Mouse (Mus musculus) forebrain, embryonic 13.5 days (tissue): ENCODE data around the gene Cbs. TPM values are rescaled to one million over a fixed set of nuclear protein-coding genes. Genes with fewer than 3 reads are reported as not detected.

Source experiments
- ATAC-seq: fragments of 200-750 bp; cut with Nextera tagmentation; 2 replicates; pipeline ENCODE4 v1.8.0; 2017
- H3K27ac ChIP-seq: fragments of 300-500 bp; sonication (generic); 2 replicates; pipeline ENCODE4 v1.5.1; 2015; ENCODE audit warnings: inconsistent platforms, mild to moderate bottlenecking, moderate library complexity
- H3K27me3 ChIP-seq: fragments of 300-500 bp; sonication (generic); 2 replicates; pipeline ENCODE4 v1.6.1; 2015; ENCODE audit warnings: mild to moderate bottlenecking, inconsistent platforms
- H3K36me3 ChIP-seq: fragments of 300-500 bp; sonication (generic); 2 replicates; pipeline ENCODE4 v1.6.1; 2015; ENCODE audit warnings: mild to moderate bottlenecking, inconsistent platforms; ENCODE audit not compliant: poor library complexity, severe bottlenecking
- H3K4me1 ChIP-seq: fragments of 300-500 bp; sonication (generic); 2 replicates; pipeline ENCODE4 v1.6.1; 2015; ENCODE audit warnings: inconsistent platforms
- H3K4me2 ChIP-seq: fragments of 300-500 bp; sonication (generic); 2 replicates; pipeline ENCODE4 v1.6.1; 2015; ENCODE audit warnings: inconsistent platforms, mild to moderate bottlenecking, moderate library complexity
- H3K4me3 ChIP-seq: fragments of 300-500 bp; sonication (generic); 2 replicates; pipeline ENCODE4 v1.5.1; 2015; ENCODE audit warnings: mild to moderate bottlenecking, inconsistent platforms
- H3K9ac ChIP-seq: fragments of 300-500 bp; sonication (generic); 2 replicates; pipeline ENCODE4 v1.6.1; 2015; ENCODE audit warnings: mild to moderate bottlenecking, inconsistent platforms
- H3K9me3 ChIP-seq: fragments of 300-500 bp; sonication (generic); replicated peaks from 2 replicates; pipeline ENCODE4 v1.6.1; 2016; ENCODE audit warnings: inconsistent platforms
- WGBS: fragments of 180-500 bp; shearing (Covaris S2); methylation state at CpG from one replicate; pipeline ENCODE4 v1.1.7; 2015; 5-methylcytosine and 5-hydroxymethylcytosine counted together
- polyA plus RNA-seq: library from polyadenylated mRNA; unstranded; fragments of >200 nt; fragmentation: Nextera tagmentation; extraction: Ambion mirVana; gene quantifications from 2 replicates; pipeline ENCODE4 v1.2.1, GENCODE M21; 2015

The Cbs gene
- polyA plus RNA-seq, 1 experiment from 2014 or later = 5.3 TPM

GRCm38 (mm10) chr17:31576394-31577175, 60.5 kb downstream of the Cbs start:
- ATAC-seq = no peak
- Histone ChIP-seq H3K9me3 (no peaks in the 10 kb centered on the region), H3K4me3 (no peak overlapping the region), H3K36me3 (no peaks in the 10 kb centered on the region), H3K4me2 (no peak overlapping the region), H3K27ac (no peak overlapping the region), H3K9ac (no peak overlapping the region), H3K4me1 (peaks cover 26% of the 10 kb centered on the region), H3K27me3 (no peaks in the 10 kb centered on the region)
- WGBS = 83% methylated on average over 10 of the region's 10 CpGs

GRCm38 (mm10) chr17:31574662-31575061, 62.4 kb downstream of the Cbs start:
- H3K36me3 ChIP-seq = no peaks in the 10 kb centered on the region
- H3K4me3 ChIP-seq = no peak overlapping the region
- no peak overlapping the region for H3K4me2 ChIP-seq
- no peaks in the 10 kb centered on the region for H3K9me3 ChIP-seq
- H3K4me1 ChIP-seq = peaks cover 7% of the 10 kb centered on the region
- H3K27me3 ChIP-seq = no peaks in the 10 kb centered on the region
- no peak overlapping the region for H3K9ac ChIP-seq
- 78% methylated on average over 7 of the region's 7 CpGs for WGBS
- no peak overlapping the region for H3K27ac ChIP-seq
- ATAC-seq = no peak

DNA sequence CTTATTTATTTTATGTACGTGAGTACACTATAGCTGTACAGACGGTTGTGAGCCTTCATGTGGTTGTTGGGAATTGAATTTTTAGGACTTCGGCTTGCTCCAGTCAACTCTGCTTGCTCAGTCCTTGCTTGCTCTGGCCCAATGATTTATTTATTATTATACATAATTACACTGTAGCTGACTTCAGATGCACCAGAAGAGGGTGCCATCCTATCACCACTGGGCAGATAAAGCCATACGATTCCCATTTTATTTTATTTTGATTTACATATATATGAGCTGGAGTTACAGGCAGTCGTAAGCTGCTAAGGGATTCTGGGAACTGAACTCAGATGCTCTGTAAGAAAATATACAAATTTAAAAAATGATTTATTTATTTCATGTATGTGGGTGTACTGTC, 65.3 kb downstream of the Cbs start:
- no peak overlapping the region for H3K4me3 ChIP-seq
- H3K4me1 ChIP-seq = peaks cover 32% of the 10 kb centered on the region
- no peaks in the 10 kb centered on the region for H3K9me3 ChIP-seq
- H3K4me2 ChIP-seq = no peak overlapping the region
- H3K9ac ChIP-seq = no peak overlapping the region
- H3K27ac ChIP-seq = no peak overlapping the region
- no peaks in the 10 kb centered on the region for H3K27me3 ChIP-seq
- H3K36me3 ChIP-seq = no peaks in the 10 kb centered on the region
- no peak for ATAC-seq
- 90% methylated on average over 5 of the region's 5 CpGs for WGBS

GRCm38 (mm10) chr17:31570321-31570925, 66.6 kb downstream of the Cbs start:
- H3K36me3 ChIP-seq = no peaks in the 10 kb centered on the region
- H3K27me3 ChIP-seq = no peaks in the 10 kb centered on the region
- H3K9me3 ChIP-seq = no peaks in the 10 kb centered on the region
- WGBS = 93% methylated on average over 9 of the region's 9 CpGs
- no peak overlapping the region for H3K27ac ChIP-seq
- H3K4me2 ChIP-seq = no peak overlapping the region
- H3K9ac ChIP-seq = no peak overlapping the region
- peaks cover 42% of the 10 kb centered on the region for H3K4me1 ChIP-seq
- H3K4me3 ChIP-seq = no peak overlapping the region
- ATAC-seq = no peak

GRCm38 (mm10) chr17:31569756-31570155, 67.3 kb downstream of the Cbs start:
- Histone ChIP-seq H3K27ac (no peak overlapping the region), H3K9me3 (no peaks in the 10 kb centered on the region), H3K27me3 (no peaks in the 10 kb centered on the region), H3K36me3 (no peaks in the 10 kb centered on the region), H3K9ac (no peak overlapping the region), H3K4me2 (no peak overlapping the region), H3K4me1 (peaks cover 40% of the 10 kb centered on the region), H3K4me3 (no peak overlapping the region)
- no peak for ATAC-seq
- 95% methylated on average over 1 of the region's 1 CpGs for WGBS

DNA sequence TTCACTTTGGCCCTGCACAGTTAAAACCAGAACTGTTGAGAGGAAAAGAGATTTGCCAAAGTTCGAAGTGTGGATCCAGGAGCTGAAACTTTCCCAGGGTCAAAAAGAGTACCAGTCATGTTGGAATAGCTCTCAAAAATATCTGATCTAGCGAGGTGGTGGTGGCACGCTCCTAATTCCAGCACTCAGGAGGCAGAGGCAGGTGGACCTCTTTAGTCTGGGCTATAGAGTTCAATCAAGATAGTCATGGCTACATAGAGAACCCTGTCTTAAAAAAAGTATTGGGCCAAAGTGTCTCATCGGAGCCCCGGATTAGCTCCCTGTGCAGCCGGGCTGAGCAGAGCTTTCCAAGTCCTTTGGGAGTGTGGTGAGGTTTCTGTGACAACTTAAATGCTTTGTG, 70.8 kb downstream of the Cbs start:
- Histone ChIP-seq H3K27ac (no peak overlapping the region), H3K4me1 (peaks cover 44% of the 10 kb centered on the region), H3K9ac (peak overlapping the region; percentile 84), H3K36me3 (no peaks in the 10 kb centered on the region), H3K9me3 (no peaks in the 10 kb centered on the region), H3K27me3 (no peaks in the 10 kb centered on the region), H3K4me3 (peak overlapping the region; percentile 73), H3K4me2 (peak overlapping the region; percentile 91)
- WGBS = 66% methylated on average over 6 of the region's 6 CpGs
- no peak for ATAC-seq

GRCm38 (mm10) chr17:31565141-31566056, 71.6 kb downstream of the Cbs start:
- H3K27me3 ChIP-seq = no peaks in the 10 kb centered on the region
- H3K27ac ChIP-seq = peak overlapping the region; percentile 98
- H3K4me2 ChIP-seq = peak overlapping the region; percentile 91
- H3K9me3 ChIP-seq = no peaks in the 10 kb centered on the region
- no peaks in the 10 kb centered on the region for H3K36me3 ChIP-seq
- under 1% methylated on average over 57 of the region's 88 CpGs for WGBS
- peak; percentile 64 for ATAC-seq
- H3K9ac ChIP-seq = peak overlapping the region; percentile 84
- H3K4me3 ChIP-seq = peak overlapping the region; percentile 73
- peaks cover 44% of the 10 kb centered on the region for H3K4me1 ChIP-seq

GRCm38 (mm10) chr17:31564858-31565140, 72.2 kb downstream of the Cbs start:
- H3K27me3 ChIP-seq = no peaks in the 10 kb centered on the region
- peak overlapping the region; percentile 91 for H3K4me2 ChIP-seq
- no peaks in the 10 kb centered on the region for H3K36me3 ChIP-seq
- peak overlapping the region; percentile 98 for H3K27ac ChIP-seq
- H3K4me1 ChIP-seq = peaks cover 44% of the 10 kb centered on the region
- no peak for ATAC-seq
- under 1% methylated on average over 16 of the region's 44 CpGs for WGBS
- no peaks in the 10 kb centered on the region for H3K9me3 ChIP-seq
- H3K4me3 ChIP-seq = peak overlapping the region; percentile 73
- H3K9ac ChIP-seq = peak overlapping the region; percentile 84

DNA sequence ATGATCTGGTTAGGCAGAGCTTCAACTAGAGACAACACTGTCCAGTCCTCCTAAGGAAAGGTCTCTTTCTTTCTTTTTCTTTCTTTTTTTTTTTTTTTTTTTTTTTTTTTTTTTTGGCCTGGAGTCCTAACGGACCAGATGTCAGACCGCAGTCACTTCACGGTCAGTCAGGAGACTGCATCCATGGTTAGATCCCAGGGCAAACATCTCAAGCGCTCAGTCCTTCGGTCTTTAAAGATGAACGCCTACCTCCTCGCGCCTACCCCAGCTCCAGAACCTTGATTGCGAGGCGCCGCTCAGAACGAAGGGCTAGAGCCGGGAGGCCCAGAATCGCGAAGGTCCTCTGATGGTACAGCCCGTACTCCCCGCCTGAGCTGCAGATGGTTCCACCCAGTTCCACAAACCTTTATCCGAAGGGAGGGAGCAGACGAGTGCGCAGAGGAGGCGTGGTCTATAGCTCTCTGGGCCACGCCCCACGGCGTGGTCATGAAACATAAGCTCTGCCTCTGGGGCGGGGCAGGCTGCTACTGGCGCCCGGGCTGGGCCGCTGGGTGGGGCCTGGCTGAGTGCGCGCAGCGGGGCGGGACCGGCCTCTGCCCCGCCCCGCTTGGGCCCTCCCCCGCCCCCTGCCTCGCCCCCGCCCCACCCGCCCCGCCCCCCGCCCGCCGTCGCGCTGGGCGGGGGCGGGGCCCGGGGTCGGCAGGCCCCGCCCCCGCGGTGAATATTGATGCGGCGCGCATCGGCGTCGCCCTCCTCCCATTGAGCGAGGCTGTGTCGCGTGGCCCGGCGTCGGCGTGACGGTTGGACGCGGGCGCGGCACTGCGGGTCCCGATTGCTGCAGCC, 72.8 kb downstream of the Cbs start, which contains the start of gene Pknox1:
Pknox1 (plus strand) TSS at position 720 of the 843 bp plus-strand sequence.
- H3K9ac ChIP-seq = peak within 1 kb of the TSS; percentile 84
- H3K4me3 ChIP-seq = peak within 1 kb of the TSS; percentile 73
- no peaks in the 10 kb centered on the region for H3K36me3 ChIP-seq
- WGBS = under 1% methylated on average over 34 of the region's 72 CpGs
- peak within 1 kb of the TSS; percentile 98 for H3K27ac ChIP-seq
- H3K4me1 ChIP-seq = peaks cover 41% of the 10 kb centered on the region
- H3K9me3 ChIP-seq = no peaks in the 10 kb centered on the region
- peak within 1 kb of the TSS; percentile 91 for H3K4me2 ChIP-seq
- H3K27me3 ChIP-seq = no peaks in the 10 kb centered on the region
- peak; percentile 96 for ATAC-seq

DNA sequence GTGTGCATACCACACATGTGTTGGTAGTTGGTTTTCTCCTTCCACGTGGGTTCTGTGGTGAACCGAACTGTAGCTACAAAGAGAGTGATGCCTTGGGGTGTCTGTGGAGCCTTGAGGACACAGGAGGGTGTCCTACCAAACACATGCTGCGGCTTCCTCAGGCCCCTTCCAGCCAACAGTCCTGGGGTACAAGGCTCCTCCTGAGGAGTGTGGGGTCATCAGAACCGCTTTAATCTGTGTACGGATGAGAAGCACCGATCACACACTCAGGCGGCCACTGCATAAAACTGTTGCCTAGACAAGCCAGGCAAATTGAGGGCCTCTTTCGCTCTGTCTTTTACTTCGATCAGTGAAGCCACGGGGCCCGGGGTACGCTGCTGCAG, 73.4 kb downstream of the Cbs start:
- peak overlapping the region; percentile 81 for H3K27ac ChIP-seq
- peak overlapping the region; percentile 66 for H3K9ac ChIP-seq
- 0 out of 2 replicates have a peak, but pooled peaks have one; percentile 1 for ATAC-seq
- peak overlapping the region; percentile 63 for H3K4me2 ChIP-seq
- no peaks in the 10 kb centered on the region for H3K36me3 ChIP-seq
- H3K4me1 ChIP-seq = peaks cover 36% of the 10 kb centered on the region
- no peaks in the 10 kb centered on the region for H3K9me3 ChIP-seq
- peak overlapping the region; percentile 36 for H3K4me3 ChIP-seq
- no peaks in the 10 kb centered on the region for H3K27me3 ChIP-seq
- 22% methylated on average over 12 of the region's 12 CpGs for WGBS

GRCm38 (mm10) chr17:31559021-31559789, 77.8 kb downstream of the Cbs start:
- WGBS = 91% methylated on average over 11 of the region's 11 CpGs
- Histone ChIP-seq H3K4me1 (peaks cover 24% of the 10 kb centered on the region), H3K9me3 (no peaks in the 10 kb centered on the region), H3K4me3 (no peak overlapping the region), H3K27ac (no peak overlapping the region), H3K36me3 (no peaks in the 10 kb centered on the region), H3K4me2 (no peak overlapping the region), H3K9ac (no peak overlapping the region), H3K27me3 (no peaks in the 10 kb centered on the region)
- ATAC-seq = no peak
